Mouse (Mus musculus) frontal cortex, postnatal 10 days (tissue): ENCODE measurements around the gene Ippk.

ENCODE experiments used
- DNase-seq, 2 experiments: peaks; one replicate each; pipeline ENCODE4 v3.0.0; 2022; ENCODE audit warnings: low spot score in 2 of 2, mixed read lengths in 1 of 2

Ippk gene

DNA sequence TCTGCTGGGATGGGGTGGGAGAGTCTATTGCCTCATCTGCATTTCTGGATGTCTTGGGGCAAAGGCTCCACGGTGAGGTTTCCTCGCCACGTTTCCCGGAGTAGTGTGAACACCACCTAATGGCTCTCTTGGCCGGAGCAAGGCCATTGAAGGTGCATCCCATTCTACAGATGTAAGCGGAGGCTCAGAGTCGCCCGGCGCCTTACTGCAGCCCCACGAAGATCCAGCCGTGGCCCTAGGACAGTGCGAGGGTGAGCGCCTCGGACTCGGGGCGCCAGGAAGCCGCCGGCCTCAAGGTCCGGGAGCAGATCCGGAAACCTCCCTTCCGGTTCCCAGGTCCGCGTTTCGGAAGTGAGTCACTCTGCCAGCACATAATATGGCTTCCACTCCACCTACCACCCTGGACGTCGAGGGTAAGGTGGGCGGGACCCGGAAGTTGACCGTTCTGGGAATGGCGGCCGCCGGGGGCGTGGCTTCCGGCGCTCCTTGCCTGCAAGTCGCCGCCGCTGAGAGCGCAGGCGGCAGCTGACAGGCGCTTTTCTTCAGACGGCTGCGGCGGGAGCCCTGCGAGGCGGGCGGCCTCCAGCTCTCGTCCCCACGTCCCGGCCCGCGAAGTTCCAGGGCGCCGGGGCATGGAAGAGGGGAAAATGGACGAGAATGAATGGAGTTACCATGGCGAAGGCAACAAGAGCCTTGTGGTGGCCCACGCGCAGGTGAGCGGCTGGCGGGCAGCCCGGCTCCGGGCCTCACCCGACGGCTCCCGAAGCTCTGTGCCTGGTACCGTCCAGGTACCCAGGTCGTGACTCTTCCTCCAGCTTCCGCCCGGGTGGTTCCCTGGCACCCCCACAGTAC, at the start of gene Ippk:
Ippk (plus strand) TSS at position 496 of the 852 bp plus-strand sequence.
- DNase-seq, result peak; percentile 97 to 98

GRCm38 (mm10) chr13:49371428-49371899, 49.6 kb upstream of the Ippk start:
- peak; percentile 48 to 70 for DNase-seq

GRCm38 (mm10) chr13:49372370-49373060, 48.5 kb upstream of the Ippk start:
- DNase-seq, result no peak

- DNase-seq, result no peak
These were observed 46.7 kb upstream of the Ippk start for GRCm38 (mm10) chr13:49374304-49374703.

GRCm38 (mm10) chr13:49374730-49375129, 46.3 kb upstream of the Ippk start:
- DNase-seq, result no peak

DNA sequence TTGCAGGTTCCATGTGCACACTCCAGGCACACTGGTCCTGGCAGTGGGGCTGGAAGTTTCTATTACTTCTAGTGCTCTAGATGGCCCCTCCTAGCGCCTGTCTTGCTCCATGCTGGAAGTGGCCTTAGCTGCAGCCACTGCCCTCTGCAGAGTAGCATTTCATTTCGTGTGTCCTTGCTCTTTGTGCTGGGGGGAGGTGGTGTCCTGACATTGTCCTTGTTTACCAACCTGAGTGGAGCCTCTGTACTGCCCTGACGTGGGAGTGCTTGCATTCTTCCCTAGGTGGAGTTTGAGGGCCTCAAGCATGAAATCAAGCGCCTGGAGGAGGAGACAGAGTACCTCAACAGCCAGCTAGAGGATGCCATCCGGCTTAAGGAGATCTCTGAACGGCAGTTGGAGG, 43.4 kb upstream of the Ippk start:
- no peak for DNase-seq

- DNase-seq, result no peak
These were observed 41.7 kb upstream of the Ippk start for GRCm38 (mm10) chr13:49379301-49379700.

DNA sequence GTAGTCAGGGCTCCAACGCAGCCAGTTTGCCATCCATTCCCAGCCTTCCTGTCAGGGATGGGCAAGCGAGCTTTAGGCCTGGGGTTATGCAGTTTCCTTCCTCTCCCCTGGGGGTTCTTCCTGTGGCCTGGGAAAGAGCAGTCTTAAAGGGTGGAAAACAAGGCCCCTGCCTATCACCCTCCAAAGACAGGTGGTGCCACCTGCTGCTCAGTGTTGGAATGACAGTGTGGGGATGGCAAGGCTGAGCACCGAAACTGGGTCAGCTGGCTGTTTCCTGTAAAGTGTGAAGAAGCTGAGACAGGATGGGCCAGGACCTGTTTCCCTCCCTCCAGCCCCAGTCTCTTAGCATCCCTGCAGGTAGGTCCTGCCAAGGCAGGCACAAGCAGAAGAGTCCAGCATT, 39.8 kb upstream of the Ippk start:
- peak; percentile 59 to 79 for DNase-seq

DNA sequence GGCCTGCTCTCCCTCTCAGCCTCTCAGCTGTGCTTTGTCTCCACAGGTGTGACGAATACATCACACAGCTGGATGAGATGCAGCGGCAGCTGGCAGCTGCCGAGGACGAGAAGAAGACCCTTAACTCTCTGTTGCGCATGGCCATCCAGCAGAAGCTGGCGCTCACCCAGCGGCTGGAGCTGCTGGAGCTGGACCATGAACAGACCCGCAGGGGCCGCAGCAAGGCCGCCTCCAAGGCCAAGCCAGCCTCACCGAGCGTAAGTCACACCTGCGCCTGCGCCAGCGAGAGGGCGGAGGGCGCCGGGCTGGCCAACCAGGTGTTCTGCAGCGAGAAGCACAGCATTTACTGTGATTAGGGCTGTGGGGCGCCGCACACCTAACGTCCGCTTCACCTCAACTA, 38.1 kb upstream of the Ippk start:
- no peak for DNase-seq

DNA sequence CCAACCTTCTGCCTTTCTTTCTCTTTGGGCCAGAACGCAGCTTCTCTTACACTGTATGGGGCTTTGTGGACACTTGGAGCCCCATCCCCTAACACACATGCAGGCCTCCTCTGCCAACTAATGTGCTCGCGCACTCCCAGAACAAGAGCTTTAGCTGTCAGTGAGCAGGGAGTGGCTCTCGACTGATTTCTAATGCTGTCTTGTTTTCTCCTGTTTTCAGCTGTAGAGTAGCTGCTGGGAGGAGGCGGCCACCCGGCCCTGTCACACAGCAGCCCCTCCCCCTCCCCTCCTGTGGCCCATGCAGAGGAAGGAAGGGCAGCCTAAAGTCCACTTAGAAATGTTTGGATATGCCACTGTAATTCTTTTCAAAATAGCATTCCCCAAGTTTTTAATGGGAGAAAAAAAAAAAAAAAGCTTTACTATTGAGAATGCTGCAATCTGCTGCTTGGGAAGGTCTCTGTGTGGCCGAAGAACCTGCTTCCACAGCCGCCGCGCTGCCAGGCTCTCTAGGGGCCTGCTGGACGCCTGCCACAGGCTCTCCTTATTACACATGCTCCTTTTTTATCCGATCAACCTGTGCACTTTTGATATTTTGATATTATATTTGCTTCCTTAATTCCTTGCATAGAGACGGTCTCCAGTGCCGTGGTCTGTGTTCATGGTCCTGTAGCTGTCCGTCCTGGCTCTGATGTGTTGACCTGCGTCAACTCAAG, 36.1 kb upstream of the Ippk start:
- DNase-seq, result no peak

GRCm38 (mm10) chr13:49391374-49391773, 29.7 kb upstream of the Ippk start:
- DNase-seq, result no peak

GRCm38 (mm10) chr13:49393579-49393978, 27.5 kb upstream of the Ippk start:
- no peak for DNase-seq

DNA sequence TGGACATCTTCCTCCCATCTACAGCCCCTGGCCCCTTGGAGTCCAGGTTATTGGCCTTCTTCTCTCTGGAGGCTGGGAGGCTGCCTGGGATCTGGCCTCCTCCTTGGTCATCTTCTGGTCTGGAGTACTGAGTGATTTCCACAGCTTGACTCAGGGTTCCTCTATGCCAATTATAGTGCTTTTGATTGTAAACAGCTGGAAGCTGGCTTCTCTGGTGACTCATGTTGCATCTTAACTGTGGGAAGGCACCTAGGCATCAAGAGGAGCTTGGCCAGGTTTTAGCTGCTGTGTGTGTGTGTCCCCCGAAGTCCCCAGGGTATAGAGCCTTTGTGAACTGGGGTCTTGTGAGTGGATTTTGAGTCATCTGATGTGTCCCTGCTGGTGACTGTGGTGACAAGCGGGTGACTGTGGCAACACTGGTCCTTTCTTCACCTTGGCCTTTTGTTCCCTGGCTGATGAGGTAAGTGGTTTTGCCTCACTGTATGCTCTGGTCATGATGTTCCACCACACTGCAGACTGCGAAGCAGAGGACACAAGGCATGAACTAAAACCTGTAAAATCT, 26.1 kb upstream of the Ippk start:
- no peak for DNase-seq

- no peak for DNase-seq
These were observed 24.3 kb upstream of the Ippk start for GRCm38 (mm10) chr13:49396798-49397197.

GRCm38 (mm10) chr13:49398191-49398590, 22.9 kb upstream of the Ippk start:
- DNase-seq, result no peak

DNA sequence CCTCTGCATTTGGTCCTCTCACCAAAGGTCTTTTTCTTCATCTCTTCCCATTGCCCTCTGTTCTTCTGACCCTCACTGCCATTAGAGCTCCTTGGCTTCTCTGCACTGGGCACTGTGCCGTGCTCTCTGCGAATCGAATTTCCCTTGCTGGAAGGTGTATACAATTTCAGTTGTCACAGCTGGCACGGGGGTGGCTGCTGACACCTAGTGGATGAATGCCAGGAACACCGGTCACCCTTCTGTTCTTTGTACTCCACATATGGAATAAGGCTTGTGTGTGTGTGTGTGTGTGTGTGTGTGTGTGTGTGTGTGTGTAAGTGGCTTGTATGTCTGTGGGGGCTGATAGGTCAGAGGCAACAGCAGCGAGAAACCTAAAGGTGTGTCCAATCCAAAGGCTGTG, 20.9 kb upstream of the Ippk start:
- no peak for DNase-seq

GRCm38 (mm10) chr13:49402628-49403027, 18.4 kb upstream of the Ippk start:
- DNase-seq, result no peak

GRCm38 (mm10) chr13:49407795-49408194, 13.3 kb upstream of the Ippk start:
- no peak for DNase-seq

GRCm38 (mm10) chr13:49421606-49421917, 513 bp downstream of the Ippk start:
- DNase-seq, result no peak

GRCm38 (mm10) chr13:49421959-49422358, 910 bp downstream of the Ippk start:
- DNase-seq, result no peak

- DNase-seq, result no peak
These were observed 5.7 kb downstream of the Ippk start for GRCm38 (mm10) chr13:49426736-49427135.

DNA sequence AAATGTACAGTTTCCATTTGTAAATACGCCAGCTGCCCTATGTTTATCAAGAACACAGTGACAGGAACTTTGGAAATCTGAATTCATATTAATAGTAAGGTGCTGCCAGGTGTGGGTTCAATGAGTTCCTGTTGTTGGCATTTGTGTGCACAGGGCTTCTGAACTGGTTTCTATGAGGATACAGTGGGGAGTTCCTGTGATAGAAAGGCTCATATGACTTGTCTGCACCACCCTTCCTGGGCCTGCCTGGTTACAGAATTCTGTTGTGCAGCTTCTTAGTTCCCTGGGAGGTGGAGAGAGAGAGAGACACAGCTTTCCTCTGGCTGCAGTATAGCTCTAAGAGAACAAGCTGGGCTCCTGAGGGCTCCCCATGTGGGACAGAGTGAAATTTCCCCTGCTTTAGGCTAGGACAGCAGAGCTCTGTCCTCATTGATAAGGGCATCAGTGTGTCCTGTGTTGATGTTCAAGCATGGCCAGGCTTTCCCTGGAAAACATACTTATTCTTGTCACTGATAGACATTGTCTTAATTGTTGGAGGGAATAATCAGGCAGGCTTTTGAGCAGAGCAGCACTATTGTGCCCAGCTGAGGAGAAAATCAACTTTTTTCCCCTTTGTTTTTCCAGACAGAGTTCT, 7.1 kb downstream of the Ippk start:
- no peak for DNase-seq
